Mouse (Mus musculus): Measurements from ENCODE around the gene Vps26c.

- TF ChIP-seq POLR2A (IDR thresholded peaks at IDR 0.05; ENCODE audit: borderline replicate concordance, extremely low read depth, low read depth, low read length), result no peak
- no peak for TF ChIP-seq CTCF (IDR thresholded peaks at IDR 0.05; ENCODE audit: insufficient read depth, low read length)
These were observed 7.0 kb upstream of the Vps26c start for GRCm38 (mm10) chr16:94533679-94534078.
